Mouse (Mus musculus) stomach, postnatal 0 days (tissue): ENCODE data around the gene Ppard.

ENCODE experiments used
- CTCF ChIP-seq: IDR thresholded peaks from 2 replicates; pipeline ENCODE4 v1.5.1; 2016; ENCODE audit warnings: antibody characterized with exemption, low read depth, mild to moderate bottlenecking, moderate library complexity
- EP300 ChIP-seq: optimal IDR thresholded peaks from 2 replicates; pipeline ENCODE3; 2016; ENCODE audit warnings: antibody characterized with exemption

DNA sequence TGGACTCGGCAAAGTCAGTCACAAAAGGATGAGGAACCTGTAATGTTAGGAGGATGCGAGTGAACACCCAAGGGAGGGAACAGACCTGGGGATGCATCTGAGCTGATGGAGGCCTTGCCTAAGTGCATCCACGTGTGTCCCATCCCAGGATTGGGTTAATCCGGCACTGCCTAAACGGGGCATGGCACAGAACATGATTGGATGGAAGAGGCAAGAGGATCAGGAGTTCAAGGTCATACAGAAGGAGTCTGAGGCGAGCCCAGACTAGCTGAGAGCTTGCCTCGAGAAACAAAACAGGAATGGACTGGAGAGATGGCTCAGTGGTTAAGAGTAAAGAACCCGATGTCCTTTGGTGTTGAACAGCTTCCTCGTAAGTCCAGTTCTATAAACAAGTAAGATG is 20.1 kb upstream of the Ppard start:
- TF ChIP-seq EP300 (no peak), CTCF (no peak)
